Mouse (Mus musculus) adrenal gland, postnatal 4 days (tissue): ENCODE results near the gene Mitf. TPM values are rescaled to one million over a fixed set of nuclear protein-coding genes. Genes with fewer than 3 reads are reported as not detected.

Source experiments
- DNase-seq, 2 experiments: peaks; one replicate each; pipeline ENCODE4 v3.0.0; 2021 to 2022; ENCODE audit warnings: low spot score in 2 of 2, mixed read lengths in 2 of 2
- long read RNA-seq, 2 experiments: library from polyadenylated mRNA; stranded (forward); transcript quantifications; one replicate each; pipeline ENCODE4 v2.0.0; 2021
- total RNA-seq, 2 experiments: library from RNA; stranded (reverse); gene quantifications; 2 replicates each; pipeline ENCODE4 v1.2.3; 2021

Mitf gene
- 1 to 10 TPM; 5.9 to 6.9 TPM for total RNA-seq
- long read RNA-seq, experiment 1, result 0 reads
- long read RNA-seq, experiment 2, partial matches to known transcripts, result 0 of 1 reads
- long read RNA-seq, experiment 2, other reads (novel, unspliced or antisense), result 0 of 1 reads

- DNase-seq, result peak; percentile 71 to 83
Measured at GRCm38 (mm10) chr6:97806781-97807743, at the start of gene Mitf. Gene Mitf (plus strand): TSS chr6:97807052.

GRCm38 (mm10) chr6:97757361-97757760 is 49.5 kb upstream of the Mitf start:
- no peak for DNase-seq

- no peak for DNase-seq
Measured at GRCm38 (mm10) chr6:97758884-97759283, 48.0 kb upstream of the Mitf start.

GRCm38 (mm10) chr6:97759301-97759700 is 47.6 kb upstream of the Mitf start:
- peak in 1 of 2 experiments; percentile 15 for DNase-seq

- no peak for DNase-seq
Measured at GRCm38 (mm10) chr6:97761326-97761725, 45.5 kb upstream of the Mitf start.

GRCm38 (mm10) chr6:97763970-97764369 is 42.9 kb upstream of the Mitf start:
- DNase-seq, result no peak

GRCm38 (mm10) chr6:97767836-97768235 is 39.0 kb upstream of the Mitf start:
- DNase-seq, result no peak

- no peak for DNase-seq
Measured at GRCm38 (mm10) chr6:97769549-97769948, 37.3 kb upstream of the Mitf start.

- DNase-seq, result no peak
Measured at GRCm38 (mm10) chr6:97781316-97781715, 25.5 kb upstream of the Mitf start.

GRCm38 (mm10) chr6:97782291-97782690 is 24.6 kb upstream of the Mitf start:
- DNase-seq, result no peak

GRCm38 (mm10) chr6:97786871-97787270 is 20.0 kb upstream of the Mitf start:
- DNase-seq, result no peak

- no peak for DNase-seq
Measured at GRCm38 (mm10) chr6:97788361-97788974, 18.4 kb upstream of the Mitf start.

- DNase-seq, result no peak
Measured at GRCm38 (mm10) chr6:97789700-97790099, 17.2 kb upstream of the Mitf start.

- DNase-seq, result no peak
Measured at GRCm38 (mm10) chr6:97792104-97792503, 14.7 kb upstream of the Mitf start.

- no peak for DNase-seq
Measured at GRCm38 (mm10) chr6:97795175-97795574, 11.7 kb upstream of the Mitf start.

GRCm38 (mm10) chr6:97800615-97801014 is 6.2 kb upstream of the Mitf start:
- no peak for DNase-seq

GRCm38 (mm10) chr6:97806051-97806450 is 801 bp upstream of the Mitf start:
- DNase-seq, result no peak

GRCm38 (mm10) chr6:97814191-97814590 is 7.3 kb downstream of the Mitf start:
- DNase-seq, result no peak

GRCm38 (mm10) chr6:97815723-97816122 is 8.9 kb downstream of the Mitf start:
- DNase-seq, result no peak

GRCm38 (mm10) chr6:97816806-97817205 is 10.0 kb downstream of the Mitf start:
- DNase-seq, result no peak

GRCm38 (mm10) chr6:97818128-97818527 is 11.3 kb downstream of the Mitf start:
- DNase-seq, result no peak

GRCm38 (mm10) chr6:97818948-97819347 is 12.1 kb downstream of the Mitf start:
- no peak for DNase-seq
